Mouse (Mus musculus): ENCODE data around the gene Stox2.

The Stox2 gene

DNA sequence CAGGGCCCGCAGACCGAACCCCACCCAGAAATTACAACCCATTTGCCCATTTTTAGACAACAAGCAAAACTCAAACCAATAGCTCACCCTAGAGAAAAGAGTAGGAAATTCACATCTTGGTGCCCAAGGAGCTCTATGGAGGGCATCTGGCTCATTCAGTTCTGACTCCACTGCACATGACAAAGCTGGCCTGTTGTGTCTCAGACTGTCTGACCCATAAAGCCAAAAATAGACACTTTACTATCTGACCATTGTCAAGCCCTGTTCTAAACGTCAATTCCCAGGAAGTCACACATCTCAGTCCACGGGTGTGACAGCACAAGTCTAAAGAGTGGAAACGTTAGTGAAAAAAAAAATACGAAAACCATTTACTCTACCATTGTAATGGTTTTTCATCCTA, 79.1 kb downstream of the Stox2 start:
- in situ Hi-C loops (cut with MboI; ENCODE audit: low sequenced_read_pairs): loop anchor here (25.0 kb wide), 1 partner anchor 705 kb away; no protein-coding TSS in a partner anchor

DNA sequence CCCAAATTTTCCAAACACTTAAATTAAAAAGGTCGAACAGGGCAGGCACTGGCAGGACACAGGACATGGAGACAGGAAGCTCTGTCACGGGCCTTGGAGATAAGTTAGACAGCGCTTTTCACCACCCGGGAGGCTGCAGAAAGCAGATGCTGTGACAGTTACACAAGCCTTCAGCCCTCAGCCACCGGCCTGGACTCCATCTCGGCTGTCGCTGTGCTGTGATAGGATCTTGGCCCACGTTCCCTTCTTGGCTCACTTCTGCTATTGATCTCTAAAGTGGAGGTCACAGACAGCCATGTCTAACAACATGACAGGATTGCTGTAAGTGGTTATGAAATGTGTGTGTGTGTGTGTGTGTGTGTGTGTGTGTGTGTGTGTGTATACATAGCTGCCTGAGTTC, 82.9 kb downstream of the Stox2 start:
- in situ Hi-C loops (cut with MboI; ENCODE audit: low sequenced_read_pairs): loop anchor here (25.0 kb wide), 1 partner anchor 701 kb away; no protein-coding TSS in a partner anchor

DNA sequence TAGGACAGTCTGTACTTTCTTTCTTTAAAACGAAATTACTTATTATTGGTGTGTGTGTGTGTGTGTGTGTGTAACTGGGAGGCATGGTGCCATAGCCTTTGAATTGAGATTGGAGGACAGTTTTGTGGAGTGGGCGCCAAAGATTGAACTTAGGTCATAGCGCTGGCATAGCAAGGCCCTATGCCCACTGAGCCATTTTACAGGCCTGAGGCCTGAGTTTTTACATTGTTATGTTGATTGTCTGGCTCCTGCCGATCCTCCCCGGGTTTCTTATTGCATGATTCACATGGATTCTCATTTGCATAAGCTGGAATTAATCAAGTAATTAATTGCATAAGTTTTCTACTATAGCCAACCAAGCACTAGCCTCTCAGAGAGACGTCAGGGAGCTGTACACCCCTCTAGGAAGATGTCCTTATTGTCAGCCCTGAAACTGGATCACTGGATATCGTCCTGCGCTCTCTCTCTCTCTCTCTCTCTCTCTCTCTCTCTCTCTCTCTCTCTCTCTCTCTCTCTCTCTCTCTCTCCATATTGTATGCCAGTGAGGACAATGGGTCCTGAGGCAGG, 90.7 kb downstream of the Stox2 start:
- in situ Hi-C loops (cut with MboI; ENCODE audit: low sequenced_read_pairs): loop anchor here (25.0 kb wide), 1 partner anchor 693 kb away; no protein-coding TSS in a partner anchor

DNA sequence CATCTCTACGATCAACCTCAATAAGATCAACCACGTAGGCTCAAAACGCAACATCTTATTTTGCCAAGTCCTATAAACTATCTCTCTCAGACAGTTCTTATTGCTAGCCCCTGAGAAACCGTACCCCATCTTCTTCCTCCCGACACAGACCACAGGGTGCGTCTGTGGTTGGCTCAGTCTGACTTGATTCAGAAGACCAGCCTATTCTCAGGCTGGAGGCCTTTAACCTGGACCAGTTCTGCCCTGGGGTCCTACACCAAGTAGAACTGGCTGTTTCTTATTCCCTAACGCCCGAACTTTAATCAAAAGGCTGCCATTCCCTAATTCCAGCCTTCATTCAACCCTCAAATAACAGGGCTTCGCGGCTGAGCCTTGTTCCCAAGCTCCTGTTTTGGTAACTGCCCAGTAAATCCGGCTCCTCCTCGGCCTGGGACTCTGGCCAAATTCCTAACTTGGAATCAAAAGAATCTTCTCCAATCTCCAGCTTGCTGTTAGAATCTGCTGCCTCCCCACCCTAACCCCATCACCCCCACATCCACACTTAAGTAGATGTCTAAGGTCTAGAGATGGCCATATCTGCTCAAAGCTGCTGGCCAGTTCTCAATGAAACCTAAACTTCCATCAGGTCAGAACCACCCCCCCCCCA, 91.5 kb downstream of the Stox2 start:
- in situ Hi-C loops (cut with MboI; ENCODE audit: low sequenced_read_pairs): loop anchor here (25.0 kb wide), 1 partner anchor 692 kb away; no protein-coding TSS in a partner anchor

DNA sequence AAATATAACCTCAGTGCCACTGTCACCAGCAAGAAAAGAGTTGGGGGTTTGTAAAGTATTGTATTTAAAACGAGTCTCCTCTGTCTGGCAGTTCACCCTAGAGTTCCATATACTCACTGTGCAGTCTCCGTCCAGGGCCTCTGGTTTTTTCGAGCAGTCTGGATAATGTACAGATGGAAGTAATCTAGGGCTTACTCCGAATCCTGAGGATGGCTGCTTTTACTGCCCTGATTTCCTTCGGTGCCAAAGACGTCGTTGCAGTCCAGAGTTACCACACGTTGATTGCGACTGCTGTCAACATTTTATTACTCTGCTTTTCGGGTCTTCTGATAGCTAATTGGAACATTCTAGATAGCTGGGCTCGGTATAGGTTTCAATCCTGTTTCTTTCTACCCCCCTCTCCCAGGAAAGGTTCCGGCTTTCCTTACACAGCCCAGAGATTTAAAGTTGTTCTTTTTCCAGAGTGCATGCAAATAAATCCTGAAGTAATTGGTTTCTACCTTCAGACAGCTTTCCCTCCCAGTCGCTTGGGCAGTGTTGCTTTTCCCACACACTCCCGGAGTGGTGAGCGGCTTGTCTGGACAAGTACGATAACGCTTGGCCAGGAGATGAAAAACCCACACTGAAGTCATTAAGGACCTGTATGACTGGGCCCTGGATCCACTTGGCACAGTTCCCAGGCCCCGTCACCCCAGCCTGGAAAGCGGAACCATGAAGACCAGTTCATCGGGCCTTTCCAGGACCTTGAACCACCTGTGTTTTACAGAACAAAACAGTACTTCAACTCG, 94.1 kb downstream of the Stox2 start:
- in situ Hi-C loops (cut with MboI; ENCODE audit: low sequenced_read_pairs): loop anchor here (25.0 kb wide), 1 partner anchor 690 kb away; no protein-coding TSS in a partner anchor

DNA sequence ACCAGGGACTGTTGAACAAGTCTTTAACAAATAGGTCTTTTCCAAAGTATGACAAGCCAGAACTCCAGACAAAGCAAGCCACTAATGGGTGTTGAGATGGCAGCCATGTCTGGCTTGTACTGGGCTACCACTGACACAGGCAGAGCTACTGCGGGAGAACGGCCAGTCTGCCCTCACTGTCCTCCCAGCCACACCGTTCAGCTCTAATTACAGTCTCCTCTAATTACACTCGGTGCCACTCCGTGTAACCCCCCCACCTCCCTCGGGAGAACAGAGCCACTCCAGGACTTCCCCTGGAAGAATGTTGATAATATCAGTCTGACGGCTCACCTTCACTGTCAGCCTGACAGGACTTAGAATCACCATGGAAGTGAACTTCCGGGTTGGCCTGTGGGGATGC, 97.1 kb downstream of the Stox2 start:
- in situ Hi-C loops (cut with MboI; ENCODE audit: low sequenced_read_pairs): no loop called here

DNA sequence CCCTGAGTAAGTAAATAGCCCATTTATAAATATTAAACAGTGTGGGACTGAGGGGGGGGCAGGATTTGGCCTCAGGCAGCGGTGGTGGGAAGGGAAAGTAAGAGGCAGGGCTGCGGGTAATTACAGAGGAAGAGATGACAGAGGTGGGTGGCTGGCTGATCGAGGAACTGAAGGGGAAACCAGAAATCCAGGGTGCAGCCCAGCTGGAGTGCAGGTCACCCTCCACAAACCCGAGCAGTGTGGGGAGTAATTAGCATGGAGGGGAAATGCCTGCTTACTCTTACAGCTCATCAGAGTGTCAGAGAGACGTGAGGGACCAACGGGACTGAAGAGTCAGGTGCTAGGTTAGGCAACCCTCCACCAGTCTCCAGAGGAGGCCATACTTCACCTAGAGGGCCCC, 98.4 kb downstream of the Stox2 start:
- in situ Hi-C loops (cut with MboI; ENCODE audit: low sequenced_read_pairs): no loop called here

DNA sequence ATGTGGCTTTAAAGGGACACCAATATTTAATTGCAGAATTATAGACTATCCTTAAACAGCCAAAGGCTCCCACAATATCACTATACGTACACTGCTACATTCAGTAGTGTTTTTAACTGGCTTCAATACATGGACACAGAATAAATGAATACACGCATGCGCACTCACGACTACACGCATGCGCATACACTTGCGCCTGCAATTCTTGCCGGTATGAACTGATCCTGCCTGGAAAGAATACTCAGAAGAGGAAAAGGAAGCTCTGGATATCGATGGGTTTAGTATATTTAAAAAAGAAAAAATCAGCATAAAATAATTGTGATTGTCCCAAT, 100.4 kb downstream of the Stox2 start:
- in situ Hi-C loops (cut with MboI; ENCODE audit: low sequenced_read_pairs): no loop called here

DNA sequence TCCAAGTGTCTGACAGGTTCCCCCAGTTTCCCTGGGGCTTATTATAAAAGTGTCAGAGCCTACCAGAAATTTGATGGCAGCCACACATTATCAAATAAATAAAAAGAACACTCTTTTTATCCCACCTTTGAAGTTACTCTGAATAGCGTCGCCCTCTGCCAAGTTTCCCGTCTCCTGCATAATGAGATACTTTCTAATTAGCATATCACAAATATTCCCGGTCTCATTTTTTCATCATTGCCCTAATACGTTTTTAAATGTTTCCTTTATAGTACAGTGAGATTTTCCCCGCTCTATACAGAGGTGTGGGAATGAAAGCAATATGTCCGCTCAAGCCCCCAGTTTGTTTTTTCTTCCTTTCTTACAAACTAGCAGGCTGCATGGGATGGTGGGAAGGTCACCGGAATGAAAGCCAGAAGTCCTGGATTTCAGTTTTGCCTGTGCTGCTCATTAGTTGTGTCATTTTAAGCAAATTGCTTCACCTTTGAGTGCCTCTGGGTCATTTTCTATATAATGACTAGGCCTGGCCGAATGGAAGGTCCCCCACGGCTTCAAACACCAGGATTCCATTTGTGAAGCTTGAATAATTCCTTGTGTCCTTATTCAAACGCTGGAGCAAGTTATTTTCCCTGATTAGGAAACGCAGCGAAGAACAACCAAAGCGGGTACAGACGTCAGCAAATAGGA, 100.9 kb downstream of the Stox2 start:
- in situ Hi-C loops (cut with MboI; ENCODE audit: low sequenced_read_pairs): no loop called here

DNA sequence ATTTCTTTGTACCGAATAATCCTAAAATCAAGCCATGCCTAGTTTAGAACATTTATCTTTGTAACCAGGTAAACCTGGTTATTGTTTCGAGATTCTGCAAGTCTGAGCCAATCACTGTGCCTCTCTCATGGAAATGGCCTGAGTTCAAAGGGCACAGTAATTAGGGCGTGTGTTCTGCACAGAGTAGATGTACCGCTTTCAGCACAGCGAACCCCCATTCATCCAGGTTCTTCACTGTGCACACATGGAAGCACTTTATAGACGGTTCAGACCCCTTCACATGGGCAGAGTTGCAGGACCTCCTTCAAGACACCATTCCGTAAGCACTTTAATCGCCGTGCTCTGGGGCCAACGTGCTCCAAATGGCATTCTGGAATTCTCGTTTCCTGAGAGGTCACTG, 104.7 kb downstream of the Stox2 start:
- in situ Hi-C loops (cut with MboI; ENCODE audit: low sequenced_read_pairs): no loop called here

DNA sequence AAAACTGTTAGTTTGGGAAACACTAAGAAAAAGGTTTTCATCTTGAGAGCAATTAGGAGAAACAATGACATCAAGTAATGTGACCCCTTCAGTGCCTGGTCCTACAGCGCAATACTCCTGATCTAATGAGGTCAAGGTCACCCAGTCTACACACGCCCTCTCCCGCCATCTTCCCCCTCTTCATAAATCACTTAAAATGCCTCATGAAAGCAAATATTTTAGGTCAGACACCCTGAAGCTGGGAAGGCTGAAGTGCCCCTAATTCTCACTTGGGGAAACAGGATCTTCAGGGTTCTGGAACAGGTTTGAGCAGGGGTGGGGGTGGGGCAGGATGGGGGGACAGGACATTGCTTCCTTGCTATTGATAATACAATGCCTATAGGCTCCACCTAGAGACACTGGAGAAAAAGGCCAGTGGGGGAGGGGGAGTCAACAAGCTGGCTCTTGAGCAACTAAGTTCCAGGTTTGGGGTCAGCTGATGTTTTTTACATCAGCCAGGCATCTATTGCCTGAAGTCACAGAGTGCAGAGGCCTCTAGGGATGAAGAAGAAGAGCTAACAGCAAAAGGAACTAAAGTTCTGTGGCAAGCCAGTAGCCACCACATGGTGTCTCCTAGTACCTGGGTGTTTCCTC, 107.4 kb downstream of the Stox2 start:
- in situ Hi-C loops (cut with MboI; ENCODE audit: low sequenced_read_pairs): no loop called here

DNA sequence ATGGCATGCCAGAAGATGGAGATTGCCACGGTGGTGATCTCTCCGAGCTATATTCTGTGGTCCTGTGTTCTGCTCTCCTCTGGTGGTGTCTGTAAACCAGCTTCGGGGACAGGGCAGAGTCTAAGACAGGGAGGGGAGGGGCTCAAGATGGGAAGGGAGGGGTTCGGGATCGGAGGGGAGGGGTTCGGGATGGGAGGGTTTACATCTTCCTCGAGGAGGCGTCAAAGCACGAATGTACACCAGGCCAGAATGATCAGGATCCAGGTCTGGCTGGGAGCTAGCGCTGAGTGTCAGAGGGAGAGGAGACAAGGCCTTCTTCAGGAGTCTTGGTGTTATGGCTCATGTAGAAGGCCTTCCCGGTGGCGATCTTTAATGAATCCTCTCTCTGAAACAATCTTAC, 109.7 kb downstream of the Stox2 start:
- in situ Hi-C loops (cut with MboI; ENCODE audit: low sequenced_read_pairs): no loop called here

DNA sequence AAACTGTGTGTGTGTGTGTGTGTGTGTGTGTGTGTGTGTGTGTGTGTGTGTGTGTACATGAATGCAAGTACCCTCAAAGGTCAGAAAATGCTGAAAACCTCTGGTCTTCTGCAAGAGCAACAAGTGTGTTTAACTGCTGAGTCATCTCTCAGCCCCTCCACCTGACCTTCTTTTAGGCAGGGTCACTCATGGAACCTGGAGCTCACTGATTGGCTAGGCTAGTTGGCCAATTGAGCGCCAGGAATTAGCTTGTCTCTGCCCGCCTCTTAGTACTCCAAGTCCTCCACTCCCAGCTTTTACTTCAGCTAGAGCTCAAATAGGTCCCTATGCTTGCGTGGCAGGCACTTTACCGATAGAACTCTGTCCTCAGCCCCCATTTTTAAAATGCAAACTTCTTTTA, 110.2 kb downstream of the Stox2 start:
- in situ Hi-C loops (cut with MboI; ENCODE audit: low sequenced_read_pairs): no loop called here

DNA sequence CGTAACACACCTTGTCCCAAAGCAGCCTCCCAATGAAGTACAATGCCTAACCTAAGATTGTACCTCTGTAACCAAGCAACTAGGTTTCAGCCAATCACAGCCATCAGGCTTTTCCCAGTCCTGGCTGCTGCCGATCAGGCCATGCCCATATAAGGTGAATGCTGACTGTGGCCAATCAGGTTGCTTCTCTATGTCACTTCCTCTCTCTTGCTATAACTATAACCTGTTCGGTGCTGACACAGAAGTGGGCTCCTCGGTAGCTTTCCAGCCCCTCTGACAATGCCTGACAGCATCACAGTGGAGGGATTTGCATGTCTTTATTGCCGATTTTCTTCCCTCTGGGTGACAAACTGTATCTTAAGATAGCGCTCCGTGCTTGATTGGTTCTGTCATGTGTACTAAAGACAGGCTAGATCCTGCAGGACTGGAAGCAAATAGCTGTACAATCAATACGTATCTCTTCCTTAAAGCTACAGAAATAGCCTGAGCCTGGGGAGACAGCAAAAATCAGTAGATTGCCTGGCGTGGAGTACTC, 111.9 kb downstream of the Stox2 start:
- in situ Hi-C loops (cut with MboI; ENCODE audit: low sequenced_read_pairs): no loop called here

DNA sequence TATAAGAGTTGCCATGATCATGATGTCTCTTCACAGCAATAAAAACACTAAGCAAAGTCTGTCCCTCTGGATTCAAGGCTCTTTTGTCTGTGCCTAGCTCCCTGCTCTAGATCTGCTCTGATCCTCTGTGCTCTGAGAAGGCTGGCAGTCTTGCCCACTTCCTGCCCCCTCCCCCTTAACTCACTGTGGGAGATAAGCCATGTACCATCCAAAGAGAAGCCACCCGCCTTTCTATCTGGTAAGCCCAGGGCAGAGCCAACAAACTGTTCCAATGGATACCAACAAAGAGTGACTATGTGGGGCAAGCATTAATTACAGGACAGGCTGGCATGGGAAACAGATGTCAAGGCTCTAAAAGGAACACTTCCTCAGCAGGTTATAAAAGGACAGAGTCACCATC, 113.2 kb downstream of the Stox2 start:
- in situ Hi-C loops (cut with MboI; ENCODE audit: low sequenced_read_pairs): no loop called here

DNA sequence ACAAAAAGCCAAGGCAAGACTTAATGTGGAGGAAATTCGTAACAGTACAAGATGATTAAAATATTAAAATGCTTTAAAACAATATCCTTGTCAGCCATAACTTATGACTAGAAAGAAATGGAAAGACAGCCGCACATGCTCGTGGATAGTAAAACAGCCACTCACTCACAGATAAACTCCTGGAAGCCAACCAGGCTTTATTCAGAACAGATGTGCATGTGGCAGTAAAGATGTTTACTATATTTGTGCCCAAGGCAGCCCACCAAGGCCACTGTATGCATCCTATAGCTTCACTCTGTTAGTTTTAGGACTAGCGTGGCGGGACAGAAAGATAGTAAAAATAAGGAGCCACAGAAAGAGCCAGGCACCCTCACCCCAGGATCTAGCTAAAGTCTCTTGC, 115.2 kb downstream of the Stox2 start:
- in situ Hi-C loops (cut with MboI; ENCODE audit: low sequenced_read_pairs): no loop called here

DNA sequence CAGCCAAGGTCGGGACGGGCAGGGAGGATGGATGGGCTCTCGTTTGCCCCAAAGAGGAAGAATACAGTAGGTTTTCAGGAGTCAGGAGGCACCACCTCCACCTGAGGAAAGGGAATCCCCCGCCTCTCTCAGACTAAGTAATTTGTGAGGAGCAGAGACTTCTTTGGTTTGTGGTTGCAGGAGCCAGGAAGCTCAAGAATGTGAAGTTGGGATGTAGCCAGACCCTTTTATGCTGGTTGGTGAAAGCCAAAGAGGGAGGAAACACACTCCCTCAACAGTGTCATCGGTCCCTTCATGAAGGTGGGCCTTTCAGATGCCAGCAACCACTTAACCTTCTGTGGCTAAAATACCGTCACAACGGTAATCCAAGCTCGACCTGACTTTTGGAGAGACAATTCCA, 119.8 kb downstream of the Stox2 start:
- in situ Hi-C loops (cut with MboI; ENCODE audit: low sequenced_read_pairs): no loop called here

DNA sequence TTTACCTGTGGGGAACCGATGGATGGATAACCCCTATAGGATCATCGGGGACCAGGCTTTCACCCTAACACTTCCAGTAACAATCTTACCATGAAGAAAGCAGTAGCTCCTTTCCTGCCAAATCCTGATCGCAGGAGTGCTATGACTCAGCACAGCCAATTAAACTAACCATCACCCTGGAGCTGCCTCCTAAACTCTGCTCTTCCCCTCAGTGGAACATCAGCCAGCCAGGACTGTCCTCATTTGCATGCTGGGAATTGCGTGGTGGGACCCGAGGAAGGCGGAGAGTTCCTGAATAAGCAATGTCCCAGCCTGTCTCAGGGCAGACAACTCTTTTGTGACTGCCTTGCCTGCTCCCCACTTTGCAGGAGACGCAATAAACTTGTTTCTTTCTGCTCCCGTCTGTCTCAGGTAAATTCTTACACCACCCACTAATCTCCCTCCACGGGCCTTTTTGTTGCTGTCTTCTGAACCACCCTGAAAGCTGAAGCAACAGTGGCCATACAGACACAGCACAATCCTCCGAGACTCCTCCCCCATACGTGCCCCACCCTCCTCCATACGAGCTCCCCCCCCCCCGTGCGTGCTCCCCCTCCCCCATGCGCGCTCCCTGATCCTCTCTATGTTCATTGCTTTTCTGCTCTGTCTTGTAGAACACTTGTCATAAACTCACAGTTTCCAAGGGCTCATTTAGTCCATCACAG, 121.9 kb downstream of the Stox2 start:
- in situ Hi-C loops (cut with MboI; ENCODE audit: low sequenced_read_pairs): no loop called here

DNA sequence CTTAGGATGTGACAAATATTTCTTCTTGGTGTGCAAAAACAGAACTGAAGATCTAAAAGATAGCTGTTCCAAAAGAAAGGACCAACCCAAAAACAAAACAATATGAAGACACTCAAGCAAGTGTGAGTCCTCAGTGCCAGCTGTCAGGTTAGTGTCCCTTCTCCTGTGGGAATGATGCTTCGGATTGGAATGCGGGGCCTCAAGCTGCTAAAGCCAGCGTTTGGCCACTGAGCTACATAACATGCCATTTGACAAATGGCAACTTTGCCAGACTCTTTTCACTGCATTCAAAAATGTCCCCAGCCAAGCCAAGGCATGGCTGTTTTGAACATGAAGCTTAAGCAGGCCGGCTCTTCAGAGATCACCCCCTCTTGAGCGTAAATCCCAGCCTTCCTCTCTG, 124.9 kb downstream of the Stox2 start:
- in situ Hi-C loops (cut with MboI; ENCODE audit: low sequenced_read_pairs): no loop called here

DNA sequence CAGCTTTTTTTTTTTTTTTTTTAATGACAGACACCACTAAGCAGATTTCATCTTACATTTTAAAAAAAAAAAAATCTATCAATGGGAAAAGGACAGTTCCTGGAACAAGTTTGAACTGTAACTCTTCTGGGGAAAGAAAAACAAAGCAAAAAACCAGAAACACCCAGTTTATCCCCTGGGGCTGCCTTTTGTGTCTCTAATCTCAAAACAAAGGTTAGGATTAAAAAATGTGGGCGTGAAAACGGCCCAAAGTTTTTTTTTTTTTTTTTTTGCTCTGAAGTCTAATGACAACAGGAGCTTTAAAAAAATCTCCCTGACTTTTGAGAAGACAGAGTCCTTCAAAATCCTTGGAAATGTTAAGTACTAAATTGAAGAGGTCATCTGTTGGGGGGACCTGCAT, 125.5 kb downstream of the Stox2 start:
- in situ Hi-C loops (cut with MboI; ENCODE audit: low sequenced_read_pairs): no loop called here

All from CH12F3 (cell line).